ENCODE assay signal across 9 mouse cellular contexts in genomic region chr17:71986456-71986855, GRCm38 (mm10).
DNase-seq lines count a peak whose midpoint lies in the region; ATAC-seq and TF ChIP-seq lines count a peak whose summit lies in the region.
"Had no signal": no experiment of that assay in that cellular context is flagged by ENCODE, and none has a peak within 500 bp of the region (broad histone marks: within the 10 kb centered on the region; RNA-seq: fewer than 3 reads in every experiment).

No protein-coding gene starts in this region.

- peaks cover 23% of the 10 kb centered on the region for H3K4me1 ChIP-seq in forebrain, embryonic 12.5 days
- peaks cover 42% of the 10 kb centered on the region for H3K4me1 ChIP-seq in forebrain, embryonic 10.5 days
- H3K4me1 ChIP-seq in embryonic fibroblast, embryonic 13.5 days (ENCODE audit: control insufficient read depth, insufficient read depth, low read length) = 0 out of 2 replicates have a peak, but pooled peaks cover 2% of the 10 kb centered on the region

- H3K4me3 ChIP-seq in forebrain, embryonic 12.5 days (replicated peaks) = no peak overlapping the region
- H3K4me3 ChIP-seq in forebrain, embryonic 10.5 days = no peak overlapping the region
- H3K4me3 ChIP-seq in embryonic fibroblast, embryonic 13.5 days (ENCODE audit: insufficient read depth, low read length) = no peak overlapping the region
- H3K4me3 ChIP-seq: erythroblast, embryonic 14.5 days had no signal

- H3K36me3 ChIP-seq in forebrain, embryonic 12.5 days (replicated peaks) = no peaks in the 10 kb centered on the region
- no peaks in the 10 kb centered on the region for H3K36me3 ChIP-seq in forebrain, embryonic 10.5 days (replicated peaks)

- intact Hi-C loops in left cerebral cortex, postnatal 25 days (cut with DNase I) = no loop called here

- H3K9me3 ChIP-seq in forebrain, embryonic 12.5 days = no peaks in the 10 kb centered on the region
- no peaks in the 10 kb centered on the region for H3K9me3 ChIP-seq in forebrain, embryonic 10.5 days

- H3K27ac ChIP-seq in forebrain, embryonic 12.5 days = no peak overlapping the region
- H3K27ac ChIP-seq in forebrain, embryonic 10.5 days = no peak overlapping the region
- peak overlapping the region; percentile 9; the same call in 1 of the 2 replicates for H3K27ac ChIP-seq in embryonic fibroblast, embryonic 13.5 days (ENCODE audit: insufficient read depth, low read length)

- no peak overlapping the region for H3K9ac ChIP-seq in forebrain, embryonic 12.5 days

- WGBS in forebrain, embryonic 12.5 days = 62% methylated on average over 9 of the region's 9 CpGs
- WGBS in forebrain, embryonic 10.5 days = 61% methylated on average over 9 of the region's 9 CpGs

- no peak for DNase-seq in forebrain, embryonic 10.5 days (ENCODE audit: extremely low spot score, low spot score)
- DNase-seq in CD4-positive helper T cell, adult 2 months (ENCODE audit: low read depth, low spot score) = peak; percentile 42
- DNase-seq in kidney, postnatal 36 days = peak; percentile 59 to 63
- DNase-seq in left cerebral cortex, postnatal 25 days (ENCODE audit: low spot score in 2 of 2) = no peak
- no peak for DNase-seq in adipocyte (ENCODE audit: low spot score)

- TF ChIP-seq POLR2A in embryonic fibroblast, embryonic 13.5 days (IDR thresholded peaks at IDR 0.05; ENCODE audit: low read depth, low read length) = no peak

- ATAC-seq in forebrain, embryonic 12.5 days (ENCODE audit: low FRiP score) = 0 out of 2 replicates have a peak, but pooled peaks have one; percentile 3
- no peak for ATAC-seq in erythroblast, adult 5-6 weeks (replicated peaks; ENCODE audit: low FRiP score, poor library complexity, severe bottlenecking)

- no peak for TF ChIP-seq CTCF in embryonic fibroblast, embryonic 13.5 days (IDR thresholded peaks at IDR 0.05; ENCODE audit: borderline replicate concordance, insufficient read depth, low read length)

- no peaks in the 10 kb centered on the region for H3K27me3 ChIP-seq in forebrain, embryonic 12.5 days
- H3K27me3 ChIP-seq in forebrain, embryonic 10.5 days (ENCODE audit: poor library complexity, severe bottlenecking) = 0 out of 2 replicates have a peak, but pooled peaks cover 5% of the 10 kb centered on the region

- H3K4me2 ChIP-seq in forebrain, embryonic 12.5 days = no peak overlapping the region

Comparison
In these comparisons a context has a peak if more than half of its experiments do, and no peak if none do; other contexts are left out.
1. DNase-seq: peak in CD4-positive helper T cell, adult 2 months (single experiment) and kidney, postnatal 36 days (2 of 2); none in forebrain, embryonic 10.5 days (single experiment), left cerebral cortex, postnatal 25 days (0 of 2) and adipocyte (single experiment).